Mouse (Mus musculus): ENCODE results near the gene Hacl1. TPM values are rescaled to one million over a fixed set of nuclear protein-coding genes. Genes with fewer than 3 reads are reported as not detected.
A peak's percentile ranks its signal among the peaks of the same experiment; 100 is the strongest.
"Not testable (repeated sequence)": the region's sequence is repeated elsewhere in the genome, so short reads cannot be mapped to it uniquely, and the experiment has no call there.

Hacl1 gene
- total RNA-seq, 2 experiments from 2014 or later: 4.9 to 6.0 TPM

- intact Hi-C loops (cut with DNase I): no loop called here
Measured at GRCm38 (mm10) chr14:31644931-31645547, 4.0 kb upstream of the Hacl1 start.

DNA sequence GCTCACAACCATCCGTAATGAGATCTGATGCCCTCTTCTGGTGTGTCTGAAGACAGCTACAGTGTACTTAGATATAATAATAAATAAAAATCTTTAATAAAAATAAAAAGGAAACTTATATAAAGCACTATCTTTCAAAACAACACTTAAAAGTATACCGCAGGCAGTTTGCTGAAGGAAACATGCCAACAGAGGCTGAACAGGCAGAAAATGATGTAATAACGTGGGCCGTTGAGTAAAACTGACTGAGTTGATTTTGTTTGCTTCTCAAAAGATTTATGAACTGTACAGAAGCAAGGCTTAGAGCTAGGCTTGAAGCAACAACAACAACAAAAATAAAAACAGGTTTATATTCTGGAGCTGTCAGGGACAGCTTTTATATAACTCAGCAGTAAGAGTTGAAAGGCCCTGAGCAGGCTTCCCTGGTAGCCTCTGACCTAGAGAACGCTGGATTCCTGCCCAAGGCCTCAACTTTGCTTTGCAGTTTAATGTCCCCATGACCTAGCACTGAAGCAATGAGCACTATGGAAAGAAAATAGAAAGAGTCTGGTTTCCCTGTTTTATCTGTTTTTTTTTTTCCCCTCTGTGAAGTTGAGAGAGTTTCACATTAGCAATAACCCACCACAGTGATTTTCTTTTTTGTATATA lies 3.2 kb upstream of the Hacl1 start:
- intact Hi-C loops (cut with DNase I): no loop called here

More at GRCm38 (mm10) chr14:31644931-31645547, 4.0 kb upstream of the Hacl1 start:
- DNase-seq: no peak

GRCm38 (mm10) chr14:31641506-31642155 lies 545 bp upstream of the Hacl1 start:
- intact Hi-C loops (cut with DNase I): no loop called here
- no peak for DNase-seq

More for the DNA sequence above, 3.2 kb upstream of the Hacl1 start:
- no peak for DNase-seq

DNA sequence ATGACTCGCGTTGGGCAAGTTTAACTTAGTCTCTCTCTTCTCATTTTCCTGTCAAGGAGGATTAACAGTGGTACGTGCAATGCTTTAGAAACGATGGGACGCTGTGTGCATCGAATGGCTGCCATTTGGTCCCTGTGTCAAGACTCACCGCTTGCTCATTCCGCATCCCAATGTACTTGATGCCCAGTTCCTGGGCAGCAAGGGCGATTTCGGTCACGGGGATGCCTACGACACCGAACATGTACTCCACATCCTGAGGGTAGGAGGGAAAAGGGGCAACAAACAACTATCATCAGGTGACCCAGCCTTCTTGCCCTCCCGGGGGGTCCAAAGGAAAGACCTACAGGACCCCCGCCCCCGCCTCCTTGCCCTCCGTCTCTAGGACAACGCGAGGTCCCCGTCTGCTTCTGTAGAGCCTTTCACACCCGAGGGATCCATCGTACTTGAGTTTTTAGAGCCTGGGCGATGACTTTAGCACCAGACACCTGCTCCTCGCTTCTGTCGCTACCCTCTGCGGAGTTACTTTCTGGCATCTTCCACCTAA lies 668 bp downstream of the Hacl1 start, which contains the start of gene Gm49387:
Gene Gm49387 (minus strand): TSS at position 533 of the 544 bp plus-strand sequence.
- DNase-seq: peak; percentile 41
- intact Hi-C loops (cut with DNase I): no loop called here

GRCm38 (mm10) chr14:31630677-31631076 lies 10.4 kb downstream of the Hacl1 start:
- no peak for DNase-seq
- intact Hi-C loops (cut with DNase I): no loop called here

DNA sequence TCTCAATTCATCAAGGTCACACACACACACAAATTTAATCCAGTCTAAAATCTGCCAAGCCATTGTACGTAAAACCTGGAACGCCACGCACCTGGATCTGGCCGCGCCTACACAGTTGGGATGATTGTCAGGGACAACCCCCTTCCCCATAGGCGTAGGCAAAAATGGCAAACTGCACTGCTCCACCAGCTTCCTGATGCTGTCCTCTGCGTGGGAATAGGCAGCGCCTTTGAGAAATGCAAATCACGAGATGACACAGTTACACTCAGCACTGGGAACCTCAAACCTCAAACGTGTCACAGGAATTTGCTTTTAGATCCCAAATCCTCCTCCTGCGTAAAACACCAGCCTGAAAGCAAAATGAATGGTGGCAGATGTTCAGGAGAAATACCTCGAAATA lies 18.3 kb downstream of the Hacl1 start:
- DNase-seq: no peak
- intact Hi-C loops (cut with DNase I): no loop called here

GRCm38 (mm10) chr14:31620591-31621223 lies 20.4 kb downstream of the Hacl1 start:
- no peak for DNase-seq
- intact Hi-C loops (cut with DNase I): no loop called here

DNA sequence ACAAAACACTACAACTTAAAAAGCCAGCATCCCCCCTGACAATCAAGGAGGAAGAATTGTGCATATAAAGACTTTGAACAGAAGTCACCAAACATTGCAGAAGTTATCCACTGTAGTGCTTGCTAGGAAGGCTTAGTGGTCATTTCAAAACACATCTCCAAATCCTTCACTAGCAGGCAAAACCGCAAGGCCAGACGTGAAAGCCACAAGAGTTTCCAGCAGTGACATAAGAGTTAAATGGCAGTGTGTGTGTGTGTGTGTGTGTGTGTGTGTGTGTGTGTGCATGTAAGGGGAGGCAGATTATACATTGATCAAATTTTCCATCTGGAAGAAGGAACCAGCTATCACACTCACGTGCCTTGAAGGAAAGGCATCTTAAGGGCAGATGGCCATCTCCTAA lies 23.1 kb downstream of the Hacl1 start:
- no peak for DNase-seq
- intact Hi-C loops (cut with DNase I): no loop called here

GRCm38 (mm10) chr14:31617204-31617603 lies 23.9 kb downstream of the Hacl1 start:
- intact Hi-C loops (cut with DNase I): no loop called here
- no peak for DNase-seq

- DNase-seq: no peak
- intact Hi-C loops (cut with DNase I): no loop called here
Measured at GRCm38 (mm10) chr14:31613671-31614070, 27.4 kb downstream of the Hacl1 start.

DNA sequence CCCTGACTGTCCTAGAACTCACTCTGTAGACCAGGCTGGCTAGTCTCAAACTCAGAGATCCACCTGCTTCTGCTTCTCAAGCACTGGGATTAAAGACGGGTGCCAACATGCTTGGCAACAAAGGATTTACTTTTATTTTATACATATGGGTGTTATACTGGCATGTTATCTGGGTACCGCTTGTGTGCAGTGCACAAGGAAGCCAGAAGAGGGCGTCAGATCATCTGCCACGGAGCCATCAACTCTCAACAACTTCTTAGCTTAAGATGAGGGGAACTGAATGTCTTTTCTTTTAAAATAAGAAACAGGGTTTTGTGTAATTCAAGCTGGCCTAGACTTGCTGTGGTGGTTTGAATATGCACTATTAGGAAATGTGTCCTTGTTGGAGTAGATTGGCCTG lies 29.1 kb downstream of the Hacl1 start:
- no peak for DNase-seq
- intact Hi-C loops (cut with DNase I): no loop called here

GRCm38 (mm10) chr14:31605514-31605913 lies 35.6 kb downstream of the Hacl1 start:
- DNase-seq: no peak
- intact Hi-C loops (cut with DNase I): loop anchor here (10.0 kb wide), 1 partner anchor 111 kb away; the partner anchor contains the start of genes Eaf1 and Mettl6

- intact Hi-C loops (cut with DNase I): loop anchor here (10.0 kb wide), 1 partner anchor 110 kb away; the partner anchor contains the start of genes Eaf1 and Mettl6
- peak; percentile 21 for DNase-seq
Measured at GRCm38 (mm10) chr14:31604916-31605315, 36.2 kb downstream of the Hacl1 start.

- not testable (repeated sequence) for DNase-seq
- intact Hi-C loops (cut with DNase I): loop anchor here (10.0 kb wide), 1 partner anchor 108 kb away; the partner anchor contains the start of genes Eaf1 and Mettl6
Measured at GRCm38 (mm10) chr14:31602616-31602979, 38.5 kb downstream of the Hacl1 start.

GRCm38 (mm10) chr14:31601908-31602615 lies 39.0 kb downstream of the Hacl1 start:
- intact Hi-C loops (cut with DNase I): loop anchor here (10.0 kb wide), 1 partner anchor 107 kb away; the partner anchor contains the start of genes Eaf1 and Mettl6
- DNase-seq: no peak

GRCm38 (mm10) chr14:31597446-31597845 lies 43.6 kb downstream of the Hacl1 start:
- intact Hi-C loops (cut with DNase I): no loop called here

GRCm38 (mm10) chr14:31596408-31596807 lies 44.7 kb downstream of the Hacl1 start:
- intact Hi-C loops (cut with DNase I): no loop called here

More at GRCm38 (mm10) chr14:31597446-31597845, 43.6 kb downstream of the Hacl1 start:
- no peak for DNase-seq

GRCm38 (mm10) chr14:31594693-31595092 lies 46.4 kb downstream of the Hacl1 start:
- DNase-seq: no peak
- intact Hi-C loops (cut with DNase I): no loop called here

More at GRCm38 (mm10) chr14:31596408-31596807, 44.7 kb downstream of the Hacl1 start:
- no peak for DNase-seq

- no peak for DNase-seq
- intact Hi-C loops (cut with DNase I): no loop called here
Measured at GRCm38 (mm10) chr14:31593036-31593435, 48.0 kb downstream of the Hacl1 start.

DNA sequence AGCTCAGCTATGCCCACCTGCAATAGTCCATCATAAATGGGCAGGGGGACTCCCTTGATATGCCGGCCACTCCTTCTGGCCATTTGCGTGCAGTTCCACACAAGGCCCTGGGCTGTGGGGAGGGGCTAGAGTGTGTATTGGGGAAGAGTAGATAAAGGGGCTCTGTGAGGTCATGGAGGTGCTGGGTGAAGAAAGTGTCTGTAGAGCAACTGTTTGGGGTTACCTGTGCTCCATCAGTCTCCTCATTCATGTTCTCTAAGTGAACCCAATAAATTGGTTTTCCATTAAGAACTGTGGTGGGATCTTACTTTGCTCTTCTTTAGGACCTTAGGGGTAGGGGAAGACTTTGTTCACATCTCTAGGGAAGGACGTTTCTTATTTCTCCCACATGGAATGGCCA lies 49.8 kb downstream of the Hacl1 start, which contains the start of gene Colq:
Gene Colq (minus strand): TSS at position 101 of the 400 bp plus-strand sequence.
- no peak for DNase-seq
- intact Hi-C loops (cut with DNase I): no loop called here

All from left cerebral cortex, postnatal 4 days (tissue).